Mouse (Mus musculus) testis, postnatal 10 days (tissue): ENCODE measurements around the gene Olfr1163.
"Not testable (repeated sequence)": the region's sequence is repeated elsewhere in the genome, so short reads cannot be mapped to it uniquely, and the experiment has no call there.

Experiments used
- DNase-seq: peaks from one replicate; pipeline ENCODE4 v3.0.0; 2021; ENCODE audit warnings: low spot score

The Olfr1163 gene

DNA sequence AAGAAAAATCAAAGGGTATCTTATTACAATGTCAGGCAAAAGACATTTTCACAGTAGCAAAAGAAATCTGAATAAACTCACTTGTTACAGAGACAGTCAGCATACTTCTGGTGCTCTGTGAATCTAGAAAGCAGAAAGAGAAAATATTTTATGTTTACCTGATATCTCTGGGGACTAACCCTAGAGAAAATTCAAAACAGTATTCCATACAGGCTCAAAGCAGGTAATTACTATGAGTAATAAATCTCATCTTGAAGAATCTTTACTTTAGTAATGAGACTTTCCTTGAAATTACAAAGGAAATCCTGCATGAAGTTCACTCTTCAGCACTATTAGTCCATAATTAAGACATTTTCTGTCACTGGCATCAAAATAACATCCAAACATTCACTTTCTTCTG is at the start of gene Olfr1163:
Olfr1163 (minus strand) TSS at position 101 of the 400 bp plus-strand sequence.
- no peak for DNase-seq

DNA sequence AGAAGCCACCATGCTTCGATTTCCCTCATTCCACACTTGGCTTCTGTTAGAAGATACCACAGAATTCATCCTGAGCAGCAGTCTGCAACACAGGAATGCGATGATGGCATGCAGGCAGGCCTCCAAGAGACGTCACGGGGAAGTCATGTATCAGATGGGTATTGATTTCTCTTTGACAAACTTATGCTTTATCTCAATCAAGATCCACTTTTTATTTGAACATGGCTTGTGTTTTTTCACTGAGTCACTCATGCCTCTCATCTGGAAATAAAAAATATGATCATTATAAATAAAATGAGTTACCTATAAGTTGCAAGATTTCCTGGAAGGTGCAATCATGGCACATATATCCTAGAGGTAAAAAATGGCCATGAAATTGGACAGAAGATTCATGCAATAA is 22.2 kb upstream of the Olfr1163 start, which contains the start of gene Olfr1164:
Olfr1164 (minus strand) TSS at position 101 of the 400 bp plus-strand sequence.
- DNase-seq: no peak

DNA sequence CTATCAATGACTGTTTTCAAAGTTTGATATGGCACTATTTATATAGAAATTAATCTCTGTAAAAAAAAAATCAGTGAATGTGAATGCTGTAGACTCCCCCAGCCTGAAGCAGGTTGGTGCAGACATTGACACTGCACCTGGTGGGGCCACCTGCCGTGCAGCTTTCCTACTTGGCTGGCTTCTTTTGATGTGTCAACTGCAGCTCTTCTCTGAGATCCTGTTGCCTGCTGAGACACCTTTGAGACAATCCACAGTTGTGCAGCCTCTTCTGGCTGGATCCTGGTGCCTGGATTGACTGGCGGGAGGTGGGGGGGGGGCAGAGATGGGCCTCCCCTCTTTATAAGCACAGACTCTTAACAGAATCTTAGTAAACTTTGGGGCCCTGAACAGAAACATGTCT is 8.0 kb downstream of the Olfr1163 start:
- DNase-seq: no peak

DNA sequence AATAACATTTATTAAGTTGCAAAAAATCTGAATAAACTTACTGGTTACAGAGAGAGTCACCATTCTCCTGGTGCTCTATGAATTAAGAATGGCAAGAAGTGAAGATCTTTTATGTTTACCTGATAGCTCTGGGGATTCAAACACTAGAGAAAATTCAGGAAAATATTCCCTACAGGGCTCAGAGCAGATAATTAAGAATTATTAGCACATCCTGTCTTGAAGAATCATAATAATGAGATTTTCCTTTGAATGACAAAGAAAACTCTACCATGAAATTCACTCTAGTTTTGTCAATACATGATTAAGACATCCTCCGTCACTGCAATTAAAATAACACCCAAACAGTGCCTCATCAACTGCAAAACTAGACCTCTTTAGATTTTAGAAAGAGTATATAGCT is 20.6 kb downstream of the Olfr1163 start, which contains the start of gene Olfr1162:
Olfr1162 (minus strand) TSS at position 101 of the 400 bp plus-strand sequence.
- no peak for DNase-seq

DNA sequence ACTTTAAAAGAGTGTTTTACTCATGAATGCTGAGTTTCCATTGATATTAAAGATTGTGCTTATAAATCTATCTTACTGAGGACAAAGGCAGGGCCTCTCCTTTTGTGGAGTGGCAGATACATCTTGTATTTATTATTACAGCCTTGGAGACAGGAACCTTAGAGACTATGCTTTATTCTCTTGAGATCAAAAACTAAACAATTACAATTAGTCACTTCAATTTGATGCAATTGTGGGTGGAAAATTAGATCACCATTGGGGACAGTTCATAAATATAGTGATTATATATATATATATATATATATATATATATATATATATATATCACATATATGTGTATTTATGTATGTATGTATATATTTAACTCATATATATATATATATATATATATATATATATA is 34.0 kb downstream of the Olfr1163 start, which contains the start of gene Olfr73:
Olfr73 (minus strand) TSS at position 101 of the 400 bp plus-strand sequence.
- DNase-seq: no peak

DNA sequence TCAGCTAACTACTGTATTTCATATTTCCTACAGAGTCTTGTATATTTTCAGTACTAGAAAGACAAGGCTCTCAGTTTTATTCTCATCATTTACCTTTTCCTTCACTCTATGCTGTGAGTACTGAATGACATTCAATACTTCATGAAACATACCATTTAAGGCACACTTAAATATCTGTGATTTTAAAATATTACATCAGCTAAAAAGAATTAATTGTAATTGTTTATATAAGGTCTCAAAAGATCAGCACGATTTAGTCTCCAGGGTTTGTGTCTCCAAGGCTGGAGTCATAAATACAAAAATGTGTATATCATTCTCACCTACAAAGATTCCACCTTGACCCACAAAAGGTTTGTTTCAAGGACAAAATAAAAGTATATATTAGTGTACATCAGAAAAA is 49.2 kb downstream of the Olfr1163 start, which contains the start of gene Olfr1161:
Olfr1161 (plus strand) TSS at position 301 of the 400 bp plus-strand sequence.
- DNase-seq: not testable (repeated sequence)
